Mouse (Mus musculus): ENCODE results near the gene Ggn. TPM values are rescaled to one million over a fixed set of nuclear protein-coding genes. Genes with fewer than 3 reads are reported as not detected.
"Not testable (repeated sequence)": the region's sequence is repeated elsewhere in the genome, so short reads cannot be mapped to it uniquely, and the experiment has no call there.

Ggn gene
- polyA plus RNA-seq, 1 experiment from 2014 or later: 0.48 TPM

GRCm38 (mm10) chr7:29170755-29171561, 948 bp downstream of the Ggn start:
- Histone ChIP-seq H3K9me3 (ENCODE audit: control insufficient read depth, low read length) (no peaks in the 10 kb centered on the region), H3K36me3 (ENCODE audit: control insufficient read depth, insufficient read depth, low read length) (peaks cover 18% of the 10 kb centered on the region), H3K27me3 (replicated peaks; ENCODE audit: control insufficient read depth, insufficient read depth, low read length) (peaks cover 39% of the 10 kb centered on the region), H3K4me1 (ENCODE audit: control insufficient read depth, insufficient read depth, low read length) (peaks cover 17% of the 10 kb centered on the region), H3K27ac (ENCODE audit: low read length) (no peak overlapping the region; the same call in 1 of the 2 replicates), H3K4me3 (ENCODE audit: low read length) (peak overlapping the region; percentile 57), H3K4me2 (ENCODE audit: low read depth, low read length) (peak overlapping the region; percentile 92), H3K9ac (ENCODE audit: low read depth, low read length) (peak overlapping the region; percentile 60)
- ATAC-seq: peak; percentile 6; the same call in 1 of the 2 replicates
- 2% methylated on average over 43 of the region's 43 CpGs for WGBS

- H3K36me3 ChIP-seq (ENCODE audit: control insufficient read depth, insufficient read depth, low read length): peaks cover 23% of the 10 kb centered on the region
- 8% methylated on average over 34 of the region's 34 CpGs for WGBS
- ATAC-seq: no peak
- no peak overlapping the region for H3K27ac ChIP-seq (ENCODE audit: low read length)
- no peaks in the 10 kb centered on the region for H3K9me3 ChIP-seq (ENCODE audit: control insufficient read depth, low read length)
- peak overlapping the region; percentile 57 for H3K4me3 ChIP-seq (ENCODE audit: low read length)
- H3K4me2 ChIP-seq (ENCODE audit: low read depth, low read length): peak overlapping the region; percentile 92
- peaks cover 17% of the 10 kb centered on the region for H3K4me1 ChIP-seq (ENCODE audit: control insufficient read depth, insufficient read depth, low read length)
- H3K9ac ChIP-seq (ENCODE audit: low read depth, low read length): peak overlapping the region; percentile 60
- peaks cover 39% of the 10 kb centered on the region for H3K27me3 ChIP-seq (replicated peaks; ENCODE audit: control insufficient read depth, insufficient read depth, low read length)
Measured at GRCm38 (mm10) chr7:29171562-29172097, 1.6 kb downstream of the Ggn start.

GRCm38 (mm10) chr7:29172390-29173016, 2.5 kb downstream of the Ggn start:
- no peak overlapping the region for H3K4me2 ChIP-seq (ENCODE audit: low read depth, low read length)
- H3K9me3 ChIP-seq (ENCODE audit: control insufficient read depth, low read length): no peaks in the 10 kb centered on the region
- no peak overlapping the region for H3K27ac ChIP-seq (ENCODE audit: low read length)
- no peak for ATAC-seq
- peaks cover 38% of the 10 kb centered on the region for H3K27me3 ChIP-seq (replicated peaks; ENCODE audit: control insufficient read depth, insufficient read depth, low read length)
- no peak overlapping the region for H3K9ac ChIP-seq (ENCODE audit: low read depth, low read length)
- peaks cover 17% of the 10 kb centered on the region for H3K4me1 ChIP-seq (ENCODE audit: control insufficient read depth, insufficient read depth, low read length)
- peaks cover 23% of the 10 kb centered on the region for H3K36me3 ChIP-seq (ENCODE audit: control insufficient read depth, insufficient read depth, low read length)
- whole genome bisulfite sequencing: 51% methylated on average over 32 of the region's 32 CpGs
- no peak overlapping the region for H3K4me3 ChIP-seq (ENCODE audit: low read length)

DNA sequence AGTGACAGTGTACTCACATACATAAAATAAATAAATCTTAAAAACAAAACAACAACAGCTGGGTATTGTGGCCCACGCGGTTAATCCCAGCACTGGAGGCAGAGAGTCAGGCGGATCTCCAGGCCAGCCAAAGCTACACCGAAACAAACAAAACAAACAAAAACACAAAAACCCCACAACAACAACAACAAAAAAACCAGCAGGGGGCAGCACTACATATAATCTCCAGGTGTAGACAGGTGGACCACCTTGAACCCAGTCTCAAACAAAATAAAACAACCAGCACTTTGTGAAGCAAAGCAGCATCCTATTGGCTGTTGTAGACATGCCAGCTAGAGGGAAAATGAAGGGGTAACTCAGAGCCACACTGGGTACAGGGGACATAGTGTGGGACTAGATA, 8.1 kb downstream of the Ggn start:
- peaks cover 8% of the 10 kb centered on the region for H3K27me3 ChIP-seq (replicated peaks; ENCODE audit: control insufficient read depth, insufficient read depth, low read length)
- 90% methylated on average over 4 of the region's 4 CpGs for WGBS
- H3K9me3 ChIP-seq (ENCODE audit: control insufficient read depth, low read length): no peaks in the 10 kb centered on the region
- H3K9ac ChIP-seq (ENCODE audit: low read depth, low read length): no peak overlapping the region
- H3K4me1 ChIP-seq (ENCODE audit: control insufficient read depth, insufficient read depth, low read length): peaks cover 13% of the 10 kb centered on the region
- H3K4me3 ChIP-seq (ENCODE audit: low read length): no peak overlapping the region
- no peak overlapping the region for H3K27ac ChIP-seq (ENCODE audit: low read length)
- H3K36me3 ChIP-seq (ENCODE audit: control insufficient read depth, insufficient read depth, low read length): peaks cover 23% of the 10 kb centered on the region
- no peak for ATAC-seq
- no peak overlapping the region for H3K4me2 ChIP-seq (ENCODE audit: low read depth, low read length)

DNA sequence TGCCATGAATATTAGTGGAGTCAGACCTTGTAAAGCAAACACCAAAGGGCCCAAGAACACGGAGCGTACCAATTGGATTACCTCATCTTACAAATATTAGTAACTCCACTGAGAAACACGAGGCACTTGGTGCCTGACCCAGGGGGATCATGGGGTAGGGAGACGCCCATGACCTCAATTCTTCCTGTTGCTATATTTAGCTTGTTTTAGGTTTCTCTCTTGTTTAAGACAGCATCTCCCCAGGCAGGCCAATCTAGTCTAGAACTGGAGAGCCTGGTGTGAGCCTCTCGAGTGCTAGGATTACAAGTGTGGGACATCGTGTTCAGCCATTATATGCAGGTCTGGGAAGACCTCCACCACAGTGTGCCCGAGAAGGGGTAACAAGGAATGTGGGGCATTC, 9.3 kb downstream of the Ggn start:
- H3K9ac ChIP-seq (ENCODE audit: low read depth, low read length): peak overlapping the region; percentile 86
- ATAC-seq: no peak

GRCm38 (mm10) chr7:29180077-29180853, 10.3 kb downstream of the Ggn start, which contains the start of gene Psmd8:
TSS of gene Psmd8 (minus strand) at chr7:29180701.
- Histone ChIP-seq H3K9ac (ENCODE audit: low read depth, low read length) (peak within 1 kb of the TSS; percentile 86), H3K4me2 (ENCODE audit: low read depth, low read length) (peak within 1 kb of the TSS; percentile 74), H3K36me3 (ENCODE audit: control insufficient read depth, insufficient read depth, low read length) (peaks cover 11% of the 10 kb centered on the region), H3K9me3 (ENCODE audit: control insufficient read depth, low read length) (no peaks in the 10 kb centered on the region), H3K27ac (ENCODE audit: low read length) (peak within 1 kb of the TSS; percentile 57; the same call in 1 of the 2 replicates), H3K27me3 (replicated peaks; ENCODE audit: control insufficient read depth, insufficient read depth, low read length) (no peaks in the 10 kb centered on the region), H3K4me1 (ENCODE audit: control insufficient read depth, insufficient read depth, low read length) (peaks cover 13% of the 10 kb centered on the region), H3K4me3 (ENCODE audit: low read length) (peak within 1 kb of the TSS; percentile 81)
- WGBS: under 1% methylated on average over 62 of the region's 62 CpGs
- peak; percentile 96 for ATAC-seq

More for the DNA sequence above, 9.3 kb downstream of the Ggn start:
- peaks cover 20% of the 10 kb centered on the region for H3K36me3 ChIP-seq (ENCODE audit: control insufficient read depth, insufficient read depth, low read length)
- H3K27me3 ChIP-seq (replicated peaks; ENCODE audit: control insufficient read depth, insufficient read depth, low read length): 0 out of 2 replicates have a peak, but pooled peaks cover 3% of the 10 kb centered on the region
- WGBS: 28% methylated on average over 7 of the region's 7 CpGs
- H3K4me2 ChIP-seq (ENCODE audit: low read depth, low read length): peak overlapping the region; percentile 74
- H3K4me3 ChIP-seq (ENCODE audit: low read length): peak overlapping the region; percentile 81
- H3K27ac ChIP-seq (ENCODE audit: low read length): no peak overlapping the region
- no peaks in the 10 kb centered on the region for H3K9me3 ChIP-seq (ENCODE audit: control insufficient read depth, low read length)
- H3K4me1 ChIP-seq (ENCODE audit: control insufficient read depth, insufficient read depth, low read length): peaks cover 13% of the 10 kb centered on the region

GRCm38 (mm10) chr7:29180854-29181236, 10.8 kb downstream of the Ggn start:
- peak overlapping the region; percentile 81 for H3K4me3 ChIP-seq (ENCODE audit: low read length)
- no peak overlapping the region for H3K9ac ChIP-seq (ENCODE audit: low read depth, low read length)
- no peaks in the 10 kb centered on the region for H3K9me3 ChIP-seq (ENCODE audit: control insufficient read depth, low read length)
- H3K27ac ChIP-seq (ENCODE audit: low read length): no peak overlapping the region
- peak overlapping the region; percentile 52 for H3K4me2 ChIP-seq (ENCODE audit: low read depth, low read length)
- ATAC-seq: peak; percentile 37; the same call in 1 of the 2 replicates
- peaks cover 13% of the 10 kb centered on the region for H3K4me1 ChIP-seq (ENCODE audit: control insufficient read depth, insufficient read depth, low read length)
- WGBS: 41% methylated on average over 5 of the region's 5 CpGs
- peaks cover 5% of the 10 kb centered on the region for H3K36me3 ChIP-seq (ENCODE audit: control insufficient read depth, insufficient read depth, low read length)
- no peaks in the 10 kb centered on the region for H3K27me3 ChIP-seq (replicated peaks; ENCODE audit: control insufficient read depth, insufficient read depth, low read length)

GRCm38 (mm10) chr7:29181323-29181722, 11.3 kb downstream of the Ggn start:
- H3K36me3 ChIP-seq (ENCODE audit: control insufficient read depth, insufficient read depth, low read length); H3K27ac ChIP-seq (ENCODE audit: low read length); H3K4me2 ChIP-seq (ENCODE audit: low read depth, low read length); H3K9me3 ChIP-seq (ENCODE audit: control insufficient read depth, low read length); ATAC-seq; H3K9ac ChIP-seq (ENCODE audit: low read depth, low read length); H3K27me3 ChIP-seq (replicated peaks; ENCODE audit: control insufficient read depth, insufficient read depth, low read length); H3K4me3 ChIP-seq (ENCODE audit: low read length): not testable (repeated sequence)
- H3K4me1 ChIP-seq (ENCODE audit: control insufficient read depth, insufficient read depth, low read length): peaks cover 13% of the 10 kb centered on the region
- WGBS: 92% methylated on average over 4 of the region's 4 CpGs

GRCm38 (mm10) chr7:29194230-29194629, 24.2 kb downstream of the Ggn start:
- ATAC-seq: peak; percentile 68; the same call in 1 of the 2 replicates

More at GRCm38 (mm10) chr7:29194230-29194629, 24.2 kb downstream of the Ggn start:
- not testable (repeated sequence) for H3K4me2 ChIP-seq (ENCODE audit: low read depth, low read length); H3K9ac ChIP-seq (ENCODE audit: low read depth, low read length); H3K4me1 ChIP-seq (ENCODE audit: control insufficient read depth, insufficient read depth, low read length); H3K36me3 ChIP-seq (ENCODE audit: control insufficient read depth, insufficient read depth, low read length); H3K9me3 ChIP-seq (ENCODE audit: control insufficient read depth, low read length); H3K27ac ChIP-seq (ENCODE audit: low read length); H3K27me3 ChIP-seq (replicated peaks; ENCODE audit: control insufficient read depth, insufficient read depth, low read length); H3K4me3 ChIP-seq (ENCODE audit: low read length)
- WGBS: 73% methylated on average over 1 of the region's 1 CpGs
